Mouse (Mus musculus) MN1 (cell line): ENCODE data around the gene Gm21836.
A peak's percentile ranks its signal among the peaks of the same experiment; 100 is the strongest.
"Not testable (repeated sequence)": the region's sequence is repeated elsewhere in the genome, so short reads cannot be mapped to it uniquely, and the experiment has no call there.

Experiments used
- DNase-seq: peaks from one replicate; pipeline ENCODE4 v3.0.0-alpha.2; 2016; ENCODE audit warnings: low spot score

Gene Gm21836

GRCm38 (mm10) chr9:124493693-124494092 is at the start of gene Gm21836:
TSS of gene Gm21836 (minus strand) at chr9:124493793.
- not testable (repeated sequence) for DNase-seq

- DNase-seq: not testable (repeated sequence)
Measured at GRCm38 (mm10) chr9:124480361-124480980, 13.1 kb downstream of the Gm21836 start.

DNA sequence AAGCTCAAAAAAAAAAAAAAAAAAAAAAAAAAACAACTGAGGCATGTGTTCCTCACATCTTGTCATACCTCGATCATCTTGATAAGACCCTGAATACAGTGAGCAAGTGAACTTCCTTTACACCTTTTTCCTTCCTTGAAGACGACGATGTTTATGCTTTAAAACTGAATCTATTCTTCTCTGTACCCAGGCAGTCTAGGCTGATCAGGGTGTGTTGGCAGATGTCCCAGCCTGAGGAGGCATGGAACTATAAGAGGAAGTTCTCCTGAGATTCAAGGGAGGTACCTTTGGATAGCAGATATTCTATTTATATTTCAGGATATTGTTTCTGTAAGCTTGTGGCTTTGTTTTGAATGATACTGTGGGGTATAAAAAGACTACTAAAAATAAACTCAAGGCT is 15.5 kb downstream of the Gm21836 start:
- DNase-seq: no peak

GRCm38 (mm10) chr9:124476096-124476902 is 17.3 kb downstream of the Gm21836 start, which contains the start of gene Ppp2r3d:
TSS of gene Ppp2r3d (minus strand) at chr9:124476898.
- DNase-seq: peak; percentile 20

- no peak for DNase-seq
Measured at GRCm38 (mm10) chr9:124475689-124476088, 17.9 kb downstream of the Gm21836 start.

DNA sequence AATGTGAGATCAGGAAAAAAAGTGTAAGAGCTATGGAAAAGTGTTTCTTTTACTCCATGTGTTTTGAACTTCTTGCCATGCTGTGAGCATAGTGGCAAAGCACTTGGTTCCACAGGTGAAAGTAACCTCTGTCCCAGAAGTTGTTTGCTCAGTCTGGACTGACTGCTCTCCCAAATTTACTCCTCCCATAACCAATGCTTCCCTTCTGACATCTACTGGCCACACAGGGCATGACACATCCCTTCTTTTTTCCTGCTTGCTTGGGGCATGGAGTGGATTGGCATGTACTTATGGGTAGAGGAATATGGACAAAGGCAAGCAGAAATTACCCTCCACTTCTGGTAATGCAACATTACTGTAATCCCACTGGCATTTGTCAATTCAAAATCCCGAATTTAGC is 37.0 kb downstream of the Gm21836 start:
- DNase-seq: no peak
